Mouse (Mus musculus) kidney, postnatal 10 days (tissue): Measurements from ENCODE around the gene Cpsf4l.

ENCODE experiments used
- DNase-seq: peaks from one replicate; pipeline ENCODE4 v3.0.0; 2021; ENCODE audit warnings: mixed read lengths

Gene Cpsf4l

GRCm38 (mm10) chr11:113733631-113734364 is 24.0 kb upstream of the Cpsf4l start:
- DNase-seq, result peak; percentile 65

GRCm38 (mm10) chr11:113731945-113732612 is 22.3 kb upstream of the Cpsf4l start:
- DNase-seq, result no peak

- DNase-seq, result no peak
Observed at GRCm38 (mm10) chr11:113730879-113731278, 21.1 kb upstream of the Cpsf4l start.

GRCm38 (mm10) chr11:113729917-113730316 is 20.1 kb upstream of the Cpsf4l start:
- peak; percentile 50 for DNase-seq

- peak; percentile 47 for DNase-seq
Observed at GRCm38 (mm10) chr11:113729239-113729638, 19.4 kb upstream of the Cpsf4l start.

- DNase-seq, result no peak
Observed at GRCm38 (mm10) chr11:113727992-113728391, 18.2 kb upstream of the Cpsf4l start.

- DNase-seq, result peak; percentile 75
Observed at GRCm38 (mm10) chr11:113726994-113727888, 17.4 kb upstream of the Cpsf4l start.

- DNase-seq, result peak; percentile 69
Observed at GRCm38 (mm10) chr11:113725235-113726048, 15.6 kb upstream of the Cpsf4l start.

GRCm38 (mm10) chr11:113722405-113723090 is 12.7 kb upstream of the Cpsf4l start:
- no peak for DNase-seq

- no peak for DNase-seq
Observed at GRCm38 (mm10) chr11:113717767-113718424, 8.1 kb upstream of the Cpsf4l start.

GRCm38 (mm10) chr11:113716132-113716531 is 6.3 kb upstream of the Cpsf4l start:
- DNase-seq, result no peak

- no peak for DNase-seq
Observed at GRCm38 (mm10) chr11:113715078-113715674, 5.4 kb upstream of the Cpsf4l start.

- no peak for DNase-seq
Observed at GRCm38 (mm10) chr11:113711061-113711460, 1.2 kb upstream of the Cpsf4l start.

GRCm38 (mm10) chr11:113710257-113710777 is 500 bp upstream of the Cpsf4l start:
- peak; percentile 53 for DNase-seq

- no peak for DNase-seq
Observed at GRCm38 (mm10) chr11:113709272-113709671, 545 bp downstream of the Cpsf4l start.

- no peak for DNase-seq
Observed at GRCm38 (mm10) chr11:113708629-113709213, 1.1 kb downstream of the Cpsf4l start.

- DNase-seq, result no peak
Observed at GRCm38 (mm10) chr11:113705966-113706652, 3.7 kb downstream of the Cpsf4l start.

- DNase-seq, result peak; percentile 84
Observed at GRCm38 (mm10) chr11:113703758-113704157, 6.1 kb downstream of the Cpsf4l start.

- DNase-seq, result no peak
Observed at GRCm38 (mm10) chr11:113699643-113700042, 10.2 kb downstream of the Cpsf4l start.
